Mouse (Mus musculus) liver, adult 2 months (tissue): ENCODE measurements around the gene Fbn1. TPM values are rescaled to one million over a fixed set of nuclear protein-coding genes. Genes with fewer than 3 reads are reported as not detected.

ENCODE experiments used
- DNase-seq: peaks from one replicate; pipeline ENCODE4 v3.0.0-alpha.2; 2011; ENCODE audit warnings: low read depth, low spot score; ENCODE audit errors: extremely low read depth
- H3K27ac ChIP-seq: fragments of 200-500 bp; replicated peaks from 2 replicates; pipeline ENCODE4 v1.5.1; 2012; ENCODE audit warnings: low read depth, mild to moderate bottlenecking, control low read depth, inconsistent platforms, low read length; ENCODE audit not compliant: insufficient read depth
- H3K27me3 ChIP-seq: fragments of 200-500 bp; 2 replicates; pipeline ENCODE4 v1.6.1; 2012; ENCODE audit warnings: mild to moderate bottlenecking, moderate library complexity, low read length, inconsistent platforms; ENCODE audit not compliant: control insufficient read depth, insufficient read depth
- H3K36me3 ChIP-seq: fragments of 200-500 bp; 2 replicates; pipeline ENCODE4 v1.6.1; 2012; ENCODE audit warnings: low read length, inconsistent platforms; ENCODE audit not compliant: control insufficient read depth, insufficient read depth
- H3K4me1 ChIP-seq: fragments of 200-500 bp; 2 replicates; pipeline ENCODE4 v1.6.1; 2011; ENCODE audit warnings: low read length; ENCODE audit not compliant: control insufficient read depth, insufficient read depth
- H3K4me3 ChIP-seq: fragments of 200-500 bp; 2 replicates; pipeline ENCODE4 v1.5.1; 2011; ENCODE audit warnings: low read depth, mild to moderate bottlenecking, control low read depth, low read length, moderate library complexity; ENCODE audit not compliant: insufficient read depth
- H3K79me2 ChIP-seq: fragments of 200-500 bp; 2 replicates; pipeline ENCODE4 v1.6.1; 2012; ENCODE audit warnings: inconsistent platforms, mild to moderate bottlenecking, low read length, moderate library complexity; ENCODE audit not compliant: control insufficient read depth, insufficient read depth
- H3K9ac ChIP-seq: fragments of 200-500 bp; 2 replicates; pipeline ENCODE4 v1.6.1; 2012; ENCODE audit warnings: low read depth, mild to moderate bottlenecking, control low read depth, inconsistent platforms, low read length
- CTCF ChIP-seq: fragments of 200-500 bp; IDR thresholded peaks from 2 replicates; pipeline ENCODE4 v1.5.1; 2011; ENCODE audit warnings: low read depth, low read length, control low read depth
- POLR2A ChIP-seq: fragments of 200-500 bp; IDR thresholded peaks from 2 replicates; pipeline ENCODE4 v1.6.1; 2011; ENCODE audit warnings: low read length, control low read depth; ENCODE audit not compliant: insufficient read depth; ENCODE audit errors: extremely low read depth
- WGBS: fragments of 180-500 bp; shearing (Covaris S2); methylation state at CpG from one replicate; pipeline ENCODE4 v1.1.7; 2018; 5-methylcytosine and 5-hydroxymethylcytosine counted together
- polyA plus RNA-seq: library from polyadenylated mRNA; depleted of rRNA; stranded (reverse); fragments of >200 nt; gene quantifications from 2 replicates; pipeline ENCODE4 v1.2.3, GENCODE M21; 2012
- total RNA-seq: library from RNA; depleted of rRNA; stranded (reverse); fragments of >200 nt; gene quantifications from 2 replicates; pipeline ENCODE4 v1.2.3, GENCODE M21; 2014

Fbn1 gene
- total and polyA plus RNA-seq, 2 experiments = 0.84 to 2.6 TPM

DNA sequence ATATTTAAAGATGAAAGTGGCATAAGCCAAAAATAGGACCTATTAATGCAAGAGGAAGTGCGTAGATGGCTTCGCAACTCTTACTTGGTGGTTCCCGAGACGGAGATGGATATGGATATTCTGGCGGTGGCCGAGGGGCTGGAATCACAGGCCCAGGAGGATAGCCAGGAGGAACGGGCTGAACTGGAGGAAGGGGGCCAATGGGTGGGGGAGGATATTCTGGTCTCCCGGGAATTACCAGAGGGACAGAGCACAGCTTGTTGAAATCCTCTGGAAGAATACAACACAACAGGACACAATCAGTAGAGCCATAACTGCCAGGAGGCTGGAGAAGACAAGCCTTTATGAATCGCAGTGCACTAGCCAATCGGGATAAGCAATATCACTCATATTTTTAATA lies 118.0 kb downstream of the Fbn1 start:
- TF ChIP-seq POLR2A = no peak
- no peak for TF ChIP-seq CTCF
- Histone ChIP-seq H3K79me2 (no peaks in the 10 kb centered on the region), H3K9ac (no peak overlapping the region), H3K4me3 (no peak overlapping the region), H3K27ac (no peak overlapping the region), H3K27me3 (no peaks in the 10 kb centered on the region), H3K36me3 (no peaks in the 10 kb centered on the region), H3K4me1 (no peaks in the 10 kb centered on the region)
- 93% methylated on average over 10 of the region's 10 CpGs for WGBS
- no peak for DNase-seq

DNA sequence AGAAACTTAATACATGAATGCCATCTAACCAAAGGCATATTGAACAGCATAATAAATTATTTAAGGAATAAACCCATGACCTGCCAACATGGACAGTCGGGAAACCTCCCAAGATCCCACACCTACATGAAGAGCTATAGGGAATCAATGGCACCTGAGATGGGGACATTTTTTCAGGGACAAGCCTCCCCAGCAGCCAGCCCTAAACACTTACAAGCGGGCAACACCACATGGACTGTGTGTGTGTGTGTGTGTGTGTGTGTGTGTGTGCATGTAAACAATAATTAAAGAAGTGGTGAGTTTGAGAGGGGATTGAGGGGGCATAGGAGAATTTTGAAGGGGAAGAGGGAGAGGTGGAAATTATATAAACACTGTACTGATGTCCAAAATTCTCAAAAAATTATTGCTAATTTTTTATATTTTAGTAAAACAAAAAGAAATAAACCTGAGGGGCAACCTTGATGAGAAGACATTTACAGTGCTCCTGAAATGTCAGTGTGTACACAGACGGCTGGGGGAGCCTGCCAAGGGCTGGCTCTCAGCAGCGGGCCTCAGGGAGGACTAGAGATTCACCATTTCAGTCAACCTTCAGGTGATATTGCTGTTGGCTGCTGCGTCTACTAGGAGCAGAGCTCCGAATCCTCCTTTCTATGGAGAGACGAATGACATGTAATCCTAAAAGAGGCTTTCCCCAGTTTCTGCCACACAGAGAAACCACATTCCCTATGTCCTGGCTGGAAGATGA lies 121.4 kb downstream of the Fbn1 start:
- H3K79me2 ChIP-seq = no peaks in the 10 kb centered on the region
- no peak overlapping the region for H3K27ac ChIP-seq
- no peaks in the 10 kb centered on the region for H3K36me3 ChIP-seq
- WGBS = 76% methylated on average over 7 of the region's 7 CpGs
- no peak overlapping the region for H3K4me3 ChIP-seq
- DNase-seq = no peak
- no peaks in the 10 kb centered on the region for H3K27me3 ChIP-seq
- no peak for TF ChIP-seq POLR2A
- no peak for TF ChIP-seq CTCF
- H3K4me1 ChIP-seq = no peaks in the 10 kb centered on the region
- H3K9ac ChIP-seq = no peak overlapping the region

DNA sequence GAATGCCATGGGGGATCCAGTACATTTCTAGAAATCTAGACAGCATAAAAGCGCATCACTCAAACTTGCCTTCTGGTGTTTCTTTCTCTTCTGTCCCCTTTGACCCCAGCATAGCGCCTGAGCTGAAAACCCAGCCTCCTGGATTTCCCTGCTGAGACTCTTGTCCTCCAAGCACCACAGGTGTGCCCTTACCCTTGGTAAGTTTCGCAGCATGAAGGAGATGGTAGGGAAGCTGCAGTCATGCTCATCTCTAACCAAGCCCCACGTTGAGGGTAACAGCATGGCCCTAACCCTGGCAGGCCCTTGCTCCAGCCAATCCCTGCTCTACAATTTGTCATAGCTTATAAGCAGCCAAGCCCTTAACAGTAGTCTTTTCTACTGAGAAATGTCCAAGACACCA lies 122.9 kb downstream of the Fbn1 start:
- Histone ChIP-seq H3K27me3 (no peaks in the 10 kb centered on the region), H3K79me2 (no peaks in the 10 kb centered on the region), H3K27ac (no peak overlapping the region), H3K36me3 (no peaks in the 10 kb centered on the region), H3K9ac (no peak overlapping the region), H3K4me3 (no peak overlapping the region), H3K4me1 (no peaks in the 10 kb centered on the region)
- TF ChIP-seq CTCF = no peak
- TF ChIP-seq POLR2A = no peak
- WGBS = 76% methylated on average over 4 of the region's 4 CpGs
- DNase-seq = no peak

DNA sequence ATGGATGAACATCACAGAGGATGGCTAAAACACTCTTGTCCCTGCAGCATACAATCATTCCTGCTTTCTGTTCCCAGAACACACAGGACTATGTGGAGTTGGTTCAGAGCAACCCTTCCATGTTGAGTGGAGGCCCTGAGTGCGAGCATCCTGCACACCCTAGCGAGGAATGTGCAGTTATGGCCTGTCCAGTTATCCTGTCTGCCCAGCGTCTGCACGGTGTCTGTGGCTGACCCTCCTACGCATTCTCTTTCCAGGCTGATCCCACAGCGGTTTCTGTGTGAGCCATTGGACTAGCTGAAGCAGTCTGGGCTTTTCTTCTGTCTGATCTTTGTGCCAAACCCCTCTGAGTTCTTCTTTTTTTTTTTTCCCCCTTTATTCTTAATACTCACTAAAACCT lies 123.4 kb downstream of the Fbn1 start:
- no peaks in the 10 kb centered on the region for H3K4me1 ChIP-seq
- WGBS = 90% methylated on average over 6 of the region's 6 CpGs
- H3K27ac ChIP-seq = no peak overlapping the region
- no peaks in the 10 kb centered on the region for H3K79me2 ChIP-seq
- H3K4me3 ChIP-seq = no peak overlapping the region
- no peaks in the 10 kb centered on the region for H3K36me3 ChIP-seq
- H3K9ac ChIP-seq = no peak overlapping the region
- TF ChIP-seq CTCF = no peak
- TF ChIP-seq POLR2A = no peak
- no peaks in the 10 kb centered on the region for H3K27me3 ChIP-seq
- DNase-seq = no peak

DNA sequence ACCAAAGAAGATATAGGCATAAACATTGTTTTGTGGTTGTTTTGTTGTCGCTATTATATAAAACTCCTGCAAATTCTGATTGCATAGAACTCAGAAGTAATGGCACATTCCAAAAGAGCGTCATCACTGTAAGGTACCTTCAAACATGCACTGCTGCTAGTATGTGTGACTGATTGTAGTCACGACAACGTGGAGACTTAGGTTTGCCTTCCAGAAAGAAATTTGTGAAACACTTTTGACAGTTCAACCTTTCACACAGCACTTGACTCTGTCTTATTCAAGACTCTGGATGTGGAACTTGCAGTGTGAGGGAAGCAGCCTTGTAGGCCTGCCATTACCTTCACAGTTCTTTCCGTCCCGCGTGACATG lies 124.5 kb downstream of the Fbn1 start:
- 90% methylated on average over 7 of the region's 7 CpGs for WGBS
- Histone ChIP-seq H3K27ac (no peak overlapping the region), H3K4me1 (no peaks in the 10 kb centered on the region), H3K4me3 (no peak overlapping the region), H3K36me3 (no peaks in the 10 kb centered on the region), H3K9ac (no peak overlapping the region), H3K27me3 (no peaks in the 10 kb centered on the region), H3K79me2 (no peaks in the 10 kb centered on the region)
- DNase-seq = no peak
- no peak for TF ChIP-seq CTCF
- no peak for TF ChIP-seq POLR2A

DNA sequence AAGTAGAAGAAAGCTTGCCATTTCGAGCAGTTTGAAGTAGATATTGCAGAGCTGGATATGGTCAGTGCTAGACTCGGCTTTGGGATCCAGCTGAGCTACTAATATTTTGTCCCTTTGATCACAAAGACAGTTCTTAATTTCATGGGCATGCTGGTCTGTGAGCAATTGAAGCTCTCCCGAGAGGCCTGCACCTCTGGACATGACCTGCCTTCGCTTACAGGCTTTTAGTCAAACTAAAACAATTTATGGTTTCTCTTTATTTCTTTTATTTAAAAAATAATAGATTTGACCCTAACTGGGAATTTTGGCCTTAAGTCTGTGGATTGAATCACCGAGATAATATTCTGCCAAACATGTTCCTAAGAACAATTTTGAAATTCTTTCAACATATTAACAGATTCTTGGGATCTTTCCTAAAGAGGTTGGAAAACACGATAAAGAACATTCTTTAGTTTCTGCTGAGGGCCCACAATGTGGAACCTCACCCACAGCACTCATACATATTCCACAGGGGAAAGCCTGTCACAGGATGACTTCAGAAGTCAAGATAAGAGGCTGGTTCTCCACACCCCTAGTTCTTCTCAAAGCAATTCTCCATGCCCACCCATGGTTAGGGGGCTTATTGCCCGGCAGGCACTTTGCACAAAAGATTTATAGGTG lies 125.0 kb downstream of the Fbn1 start:
- Histone ChIP-seq H3K4me1 (no peaks in the 10 kb centered on the region), H3K27me3 (no peaks in the 10 kb centered on the region), H3K79me2 (no peaks in the 10 kb centered on the region), H3K36me3 (no peaks in the 10 kb centered on the region), H3K4me3 (no peak overlapping the region), H3K27ac (no peak overlapping the region), H3K9ac (no peak overlapping the region)
- no peak for DNase-seq
- WGBS = 82% methylated on average over 7 of the region's 7 CpGs
- TF ChIP-seq POLR2A (no peak), CTCF (no peak)
